Mouse (Mus musculus) lung, postnatal 14 days (tissue): ENCODE results near the gene Lrrc8c.
"Not testable (repeated sequence)": the region's sequence is repeated elsewhere in the genome, so short reads cannot be mapped to it uniquely, and the experiment has no call there.

Experiments used
- DNase-seq: peaks from one replicate; pipeline ENCODE4 v3.0.0; 2021

The Lrrc8c gene

GRCm38 (mm10) chr5:105609683-105610082 lies 90.5 kb downstream of the Lrrc8c start:
- peak; percentile 39 for DNase-seq

DNA sequence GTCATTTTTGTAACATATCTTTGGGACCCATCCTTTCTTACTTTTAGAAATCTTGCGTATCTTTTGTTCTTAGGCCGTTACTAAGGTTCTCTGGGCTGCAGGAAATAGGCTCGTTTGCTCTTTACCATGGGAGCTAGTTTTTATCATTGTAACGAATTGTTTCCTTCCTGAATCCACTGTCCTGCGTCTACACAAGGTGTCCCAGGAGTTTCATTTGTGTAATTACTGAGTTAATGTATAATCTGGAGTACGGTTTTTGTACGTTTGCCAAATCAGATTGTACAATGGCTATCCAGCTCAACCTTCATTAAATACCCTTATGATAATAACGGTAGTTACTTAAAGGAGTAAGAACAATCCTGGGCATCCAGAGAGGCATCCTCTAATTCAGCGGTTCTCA lies 93.8 kb downstream of the Lrrc8c start:
- no peak for DNase-seq

- no peak for DNase-seq
Measured at GRCm38 (mm10) chr5:105614000-105614399, 94.8 kb downstream of the Lrrc8c start.

GRCm38 (mm10) chr5:105614682-105615434 lies 95.7 kb downstream of the Lrrc8c start:
- DNase-seq, result peak; percentile 34

GRCm38 (mm10) chr5:105615871-105616454 lies 96.8 kb downstream of the Lrrc8c start:
- DNase-seq, result no peak

DNA sequence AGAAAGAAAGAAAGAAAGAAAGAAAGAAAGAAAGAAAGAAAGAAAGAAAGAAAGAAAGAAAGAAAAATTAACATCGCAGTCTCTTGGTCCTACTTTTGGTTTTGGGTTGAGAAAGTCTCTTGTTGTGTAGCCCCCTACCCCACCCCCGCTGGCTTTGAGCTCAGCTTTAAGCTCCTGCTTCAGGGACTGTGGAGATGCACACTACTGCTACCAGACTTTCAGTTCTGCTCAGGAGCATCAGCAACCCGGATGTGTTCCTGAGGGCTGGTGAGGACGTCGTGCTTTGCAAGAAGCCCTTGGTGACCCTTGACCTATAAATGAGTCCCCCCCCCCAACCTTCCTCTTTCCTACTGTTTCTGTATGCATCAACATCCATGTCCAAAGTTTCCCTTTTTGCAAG lies 97.3 kb downstream of the Lrrc8c start:
- DNase-seq, result no peak

DNA sequence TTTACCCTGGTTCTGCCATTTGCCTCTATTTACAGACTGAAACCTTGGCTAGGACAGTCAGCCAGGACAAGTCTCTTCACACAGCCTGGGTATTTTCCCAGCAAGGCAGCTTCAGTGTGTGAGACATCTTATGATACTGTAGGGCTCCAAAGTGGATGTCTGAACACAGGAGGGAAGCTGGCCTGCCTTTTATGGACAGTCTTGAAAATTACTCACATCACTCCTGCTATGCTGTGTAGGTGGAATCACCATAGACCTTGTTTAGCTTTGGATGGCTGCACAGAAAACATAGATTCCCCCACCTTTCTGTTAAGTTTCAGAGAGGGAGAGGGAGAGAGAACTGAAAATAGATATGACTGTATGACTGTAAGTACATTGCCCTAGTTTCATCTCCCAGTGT lies 99.3 kb downstream of the Lrrc8c start:
- no peak for DNase-seq

- no peak for DNase-seq
Measured at GRCm38 (mm10) chr5:105619666-105620065, 100.5 kb downstream of the Lrrc8c start.

- peak; percentile 72 for DNase-seq
Measured at GRCm38 (mm10) chr5:105620505-105621116, 101.4 kb downstream of the Lrrc8c start.

DNA sequence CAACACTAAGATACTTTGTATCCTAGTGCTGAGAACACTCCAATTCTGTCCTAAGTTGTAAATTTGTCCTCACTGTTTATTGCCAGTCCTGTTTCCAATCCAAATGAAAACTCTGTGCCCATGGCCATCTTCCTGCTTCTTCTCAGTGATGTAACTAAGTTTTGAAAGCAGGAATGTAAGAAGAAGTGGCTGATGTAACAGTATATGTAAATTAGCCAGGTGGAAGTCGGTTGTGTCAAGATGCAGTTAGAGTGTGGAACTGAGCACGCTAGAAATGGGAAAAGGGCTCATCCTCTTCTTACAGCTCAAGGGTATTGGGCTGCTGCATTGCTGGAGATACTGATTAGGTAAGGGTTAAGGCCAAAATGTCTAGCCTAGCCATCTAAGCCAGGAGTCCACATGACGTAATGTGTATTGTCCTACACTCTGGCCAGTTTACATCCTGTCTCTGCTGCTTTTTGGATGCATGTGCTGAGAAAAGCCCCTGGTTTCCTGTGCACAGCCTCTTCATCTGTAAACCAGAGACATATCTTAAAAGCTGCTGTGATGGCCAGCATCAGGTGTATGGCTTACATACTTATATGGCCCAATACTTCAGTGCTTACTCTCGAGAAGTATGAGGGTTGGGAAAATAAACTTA lies 104.0 kb downstream of the Lrrc8c start:
- DNase-seq, result no peak

GRCm38 (mm10) chr5:105624257-105624656 lies 105.1 kb downstream of the Lrrc8c start:
- DNase-seq, result no peak

DNA sequence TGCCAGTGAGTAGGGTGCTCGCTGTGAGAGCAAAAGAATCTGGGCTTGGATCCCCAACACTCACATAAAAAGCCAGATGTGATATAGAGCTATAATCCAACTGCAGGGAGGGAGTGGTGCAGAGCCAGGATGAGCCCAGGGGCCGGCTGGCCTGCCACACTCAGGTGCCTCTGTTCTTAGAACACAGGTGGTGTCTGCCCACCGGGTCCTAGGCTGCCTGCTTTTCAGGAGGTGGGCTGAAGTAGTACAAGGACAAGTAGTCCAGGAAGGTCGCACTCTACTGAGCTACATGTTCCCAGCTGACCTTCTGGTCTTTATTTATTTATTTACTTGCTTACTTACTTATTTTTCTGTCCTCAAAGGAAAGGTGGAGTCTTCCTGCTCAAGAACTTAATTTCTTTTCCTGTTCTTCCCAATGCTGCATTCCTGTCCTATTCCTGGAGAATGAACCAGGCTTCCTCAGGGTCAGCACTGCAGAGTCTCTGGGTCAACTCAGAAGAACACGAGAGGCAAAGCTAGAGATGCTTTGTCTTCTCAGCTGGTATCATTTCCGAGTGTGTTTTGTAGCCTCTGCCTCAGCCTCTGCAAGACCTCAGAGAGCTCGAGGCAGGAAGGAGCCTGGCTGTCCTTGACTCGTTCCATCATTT lies 106.4 kb downstream of the Lrrc8c start:
- no peak for DNase-seq

- no peak for DNase-seq
Measured at GRCm38 (mm10) chr5:105626355-105626754, 107.2 kb downstream of the Lrrc8c start.

DNA sequence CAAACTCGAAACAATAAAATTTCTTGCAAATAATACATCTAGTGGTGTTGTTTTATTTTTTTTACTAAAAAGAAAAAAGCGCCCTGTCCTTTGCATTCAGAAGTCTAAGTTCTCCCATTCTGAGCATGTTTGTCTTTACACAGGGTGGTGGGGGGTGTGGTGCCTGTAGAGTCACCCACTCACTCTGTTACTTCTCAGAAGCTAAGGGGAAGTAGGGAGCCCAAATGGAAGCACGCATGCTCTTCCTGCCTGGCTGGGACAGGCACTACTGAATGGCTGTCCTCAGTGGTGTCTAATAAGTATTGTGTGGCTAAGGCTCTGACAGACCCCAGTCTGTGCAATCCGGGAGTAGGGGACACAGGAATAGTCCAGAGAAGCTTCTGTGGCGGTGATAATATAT lies 107.9 kb downstream of the Lrrc8c start:
- no peak for DNase-seq

DNA sequence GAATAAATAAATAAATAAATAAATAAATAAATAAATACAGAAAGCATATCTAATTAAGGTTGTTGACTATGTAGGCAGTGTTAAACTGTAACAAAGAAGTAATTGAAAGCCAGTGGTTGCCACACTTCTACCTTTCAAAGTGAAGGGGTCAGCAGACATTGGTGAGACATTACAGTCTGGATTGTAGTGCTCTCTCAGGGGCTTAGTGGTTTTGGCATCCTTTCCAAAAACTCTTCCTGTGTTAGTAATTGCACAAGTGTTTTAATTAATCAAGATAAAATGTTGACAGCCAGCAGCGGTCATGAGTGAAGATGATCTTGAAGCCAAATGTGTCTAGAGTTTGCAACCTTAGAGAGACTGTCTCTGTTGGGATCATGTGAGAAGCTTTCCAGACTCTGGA lies 110.8 kb downstream of the Lrrc8c start:
- DNase-seq, result no peak

DNA sequence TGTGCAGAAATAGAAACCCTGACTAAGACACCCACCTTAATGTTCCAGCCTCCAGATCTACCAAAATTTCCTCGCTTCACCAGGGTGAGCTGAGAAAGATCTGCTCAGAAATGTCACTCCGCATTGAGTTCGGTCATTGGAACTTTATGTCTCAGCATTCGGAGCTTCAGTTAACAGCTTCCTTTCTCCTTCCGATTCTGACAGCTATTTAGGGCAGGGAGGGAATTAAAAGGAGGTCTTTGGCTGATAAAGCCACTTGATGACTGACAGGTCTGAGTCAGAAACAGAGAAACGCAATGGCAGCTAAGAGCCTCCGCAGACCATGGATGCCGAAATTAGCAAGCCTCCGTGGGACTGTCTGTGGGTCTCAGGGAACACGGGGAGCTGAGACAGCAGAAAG lies 112.9 kb downstream of the Lrrc8c start:
- no peak for DNase-seq

DNA sequence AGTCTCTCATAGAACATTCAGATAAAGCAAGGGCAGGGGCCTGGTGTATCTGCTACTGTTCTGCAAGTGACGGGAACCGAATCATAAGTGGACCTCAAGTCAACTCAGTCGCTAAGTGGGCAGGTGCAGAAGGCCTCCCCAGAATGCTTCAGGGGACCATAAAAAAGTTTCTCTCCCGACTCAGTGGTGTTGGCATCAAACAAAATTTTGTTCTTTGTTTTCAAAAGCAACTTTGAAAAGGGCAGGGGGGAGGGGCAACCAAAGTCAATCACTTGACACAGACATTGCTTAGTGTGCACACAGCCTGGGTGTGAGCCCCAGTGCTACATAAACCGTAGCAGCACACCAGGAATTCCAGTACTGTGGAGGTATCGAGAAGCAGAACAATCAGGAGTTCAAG lies 116.4 kb downstream of the Lrrc8c start:
- DNase-seq, result no peak

GRCm38 (mm10) chr5:105636484-105637191 lies 117.5 kb downstream of the Lrrc8c start:
- no peak for DNase-seq

GRCm38 (mm10) chr5:105638266-105638665 lies 119.1 kb downstream of the Lrrc8c start:
- not testable (repeated sequence) for DNase-seq

DNA sequence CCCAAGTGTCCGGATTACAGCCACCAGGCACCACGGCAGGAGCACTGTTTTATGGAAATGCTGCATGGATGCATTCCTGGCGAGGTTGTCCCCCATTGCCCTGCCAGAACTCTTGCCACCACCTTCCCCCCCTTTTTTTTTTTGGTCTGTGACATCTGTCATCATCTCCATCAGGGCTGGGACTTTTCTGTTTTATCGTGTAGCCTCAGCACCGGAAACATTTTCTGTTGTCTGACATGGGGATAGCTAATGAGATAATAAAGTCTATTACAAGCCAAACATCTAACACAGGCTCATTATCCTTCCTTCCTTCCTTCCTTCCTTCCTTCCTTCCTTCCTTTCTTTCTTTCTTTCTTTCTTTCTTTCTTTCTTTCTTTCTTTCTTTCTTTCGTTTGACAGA lies 119.7 kb downstream of the Lrrc8c start:
- DNase-seq, result no peak

GRCm38 (mm10) chr5:105639363-105639762 lies 120.2 kb downstream of the Lrrc8c start:
- no peak for DNase-seq

GRCm38 (mm10) chr5:105642517-105642916 lies 123.3 kb downstream of the Lrrc8c start:
- DNase-seq, result no peak

DNA sequence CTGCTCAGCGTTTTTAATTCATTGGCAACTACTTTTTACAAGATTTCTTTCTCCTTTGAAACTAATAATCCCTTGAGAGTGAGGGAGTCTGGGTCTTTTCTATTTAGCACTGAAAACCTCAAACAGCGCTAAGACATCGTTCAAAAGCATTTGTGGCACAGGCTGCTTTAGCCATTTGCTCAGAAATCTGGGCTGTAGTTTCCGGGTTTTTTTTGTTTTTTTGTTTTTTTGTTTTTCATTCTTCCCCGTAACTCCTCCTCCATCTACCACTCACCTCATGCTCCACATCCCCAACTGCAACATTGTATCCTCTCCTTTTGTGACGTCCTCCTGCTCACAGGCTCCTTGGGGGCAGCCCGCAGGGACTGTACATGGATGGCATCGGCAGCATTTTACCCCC lies 124.1 kb downstream of the Lrrc8c start:
- no peak for DNase-seq
